Mouse (Mus musculus) brain, embryonic 18.5 days (tissue): ENCODE results near the gene Fndc4.

Source experiments
- DNase-seq: peaks from one replicate; pipeline ENCODE4 v3.0.0-alpha.2; 2012; ENCODE audit warnings: low read depth, low spot score

Gene Fndc4

DNA sequence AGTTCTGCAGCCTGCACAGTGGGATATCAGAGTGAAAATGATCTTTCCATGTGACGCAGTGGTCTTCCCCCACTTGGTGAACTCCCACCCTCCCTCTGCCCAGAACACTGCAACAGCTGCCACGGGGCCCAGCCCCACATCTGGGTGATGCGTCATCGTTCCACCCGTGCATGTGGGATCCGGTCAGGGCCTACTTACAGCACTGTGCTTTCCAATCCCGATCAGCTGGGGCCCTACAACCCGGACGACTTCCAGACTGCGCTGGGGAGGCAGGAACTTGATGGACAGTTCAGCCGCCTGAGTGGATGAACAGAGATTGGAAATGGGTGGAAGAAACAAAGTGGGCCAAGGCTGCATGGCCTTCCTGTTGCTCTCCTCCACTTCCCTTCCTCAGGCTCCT lies 38.3 kb downstream of the Fndc4 start:
- DNase-seq = no peak

DNA sequence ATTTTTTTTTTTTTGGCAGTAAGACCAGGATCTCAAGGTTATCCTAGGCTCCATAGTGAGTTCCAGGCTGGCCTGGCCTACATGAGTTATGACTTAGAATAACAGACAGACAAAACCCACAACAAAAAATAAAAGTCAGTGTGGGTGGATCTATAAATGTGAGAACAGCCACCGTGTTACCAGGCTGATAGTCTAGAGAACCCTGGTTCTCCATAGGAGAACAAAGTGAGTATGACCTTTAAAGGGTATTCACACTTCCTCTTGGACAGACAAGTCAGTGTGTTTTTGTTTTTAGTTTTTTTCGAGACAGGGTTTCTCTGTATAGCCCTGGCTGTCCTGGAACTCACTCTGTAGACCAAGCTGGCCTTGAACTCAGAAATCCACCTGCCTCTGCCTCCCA lies 39.9 kb downstream of the Fndc4 start:
- DNase-seq = no peak

DNA sequence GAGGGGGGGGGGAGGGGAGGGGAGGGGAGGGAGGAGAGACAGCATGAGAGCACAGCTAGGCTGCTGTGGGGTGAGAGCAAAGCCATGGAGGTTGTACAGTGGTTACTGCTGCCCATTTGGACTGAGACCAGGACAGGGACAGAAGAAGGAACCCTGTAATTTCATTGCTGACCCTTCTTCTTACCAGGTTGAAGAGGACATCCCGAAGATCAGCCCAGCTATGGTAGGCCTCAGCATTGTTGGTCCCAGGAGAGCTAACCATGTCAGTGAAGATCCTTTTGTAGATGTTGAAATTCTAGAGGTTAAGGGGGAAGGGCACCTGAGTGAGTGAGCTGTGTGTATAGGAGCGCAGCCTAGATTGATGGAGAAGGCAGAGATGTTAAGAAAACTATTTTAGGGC lies 40.5 kb downstream of the Fndc4 start:
- DNase-seq = no peak

DNA sequence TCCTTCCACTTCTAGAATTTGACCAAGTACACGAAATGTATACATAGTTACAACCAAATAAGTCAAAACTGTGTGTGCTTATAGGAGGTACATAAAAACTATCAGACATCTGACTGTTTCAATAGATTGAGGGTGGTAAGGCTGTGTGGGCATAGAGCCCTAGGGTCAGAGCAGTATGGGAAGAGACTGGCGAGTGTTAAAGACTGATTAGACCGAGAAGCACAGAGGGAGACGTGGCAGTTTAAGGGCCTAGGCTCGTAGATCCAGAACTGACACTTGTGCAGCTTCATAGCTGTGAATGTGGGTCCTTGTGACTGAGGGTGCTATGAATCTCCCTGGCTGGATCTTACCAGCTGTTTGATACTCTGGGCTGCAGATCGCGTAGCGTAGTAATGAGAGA lies 41.0 kb downstream of the Fndc4 start:
- no peak for DNase-seq

DNA sequence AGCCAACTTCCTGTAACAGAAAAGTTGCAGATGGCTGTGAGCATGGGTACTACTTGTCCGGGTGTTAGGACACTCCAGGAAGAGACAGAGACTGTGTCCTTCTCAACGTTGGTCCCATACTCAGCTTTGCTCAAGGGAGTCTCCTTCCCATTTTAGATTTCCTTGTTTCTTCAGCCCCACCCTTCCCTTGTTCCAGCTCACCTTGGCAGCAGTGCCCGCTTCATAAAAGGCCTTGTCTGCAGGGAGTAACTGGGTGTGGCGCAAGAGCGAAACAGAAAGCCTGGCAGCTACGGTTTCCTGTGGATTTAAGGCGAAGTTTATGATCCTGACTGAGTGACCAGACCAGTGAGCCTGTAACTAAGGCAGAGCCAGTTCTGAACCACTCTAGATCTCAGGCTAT lies 41.4 kb downstream of the Fndc4 start:
- no peak for DNase-seq

DNA sequence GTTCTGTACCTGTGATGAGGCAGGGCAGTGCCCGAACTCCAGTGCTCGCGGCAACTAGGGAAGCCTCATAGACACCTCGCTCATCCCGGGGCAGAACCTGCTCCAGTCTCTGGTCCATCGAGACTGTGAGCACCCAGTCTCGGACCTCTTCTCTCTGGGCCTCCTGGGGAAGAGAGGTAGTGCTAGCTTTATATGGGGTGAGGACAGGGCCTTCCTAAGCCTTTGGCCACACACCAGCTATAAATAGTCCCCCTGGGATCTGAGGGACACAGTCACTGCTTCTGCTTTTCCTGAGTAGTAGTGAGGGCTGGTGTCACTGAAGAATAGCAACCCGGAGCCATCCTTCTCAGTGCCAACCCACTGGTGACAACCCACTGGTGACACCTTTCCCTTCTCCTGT lies 42.1 kb downstream of the Fndc4 start:
- no peak for DNase-seq

DNA sequence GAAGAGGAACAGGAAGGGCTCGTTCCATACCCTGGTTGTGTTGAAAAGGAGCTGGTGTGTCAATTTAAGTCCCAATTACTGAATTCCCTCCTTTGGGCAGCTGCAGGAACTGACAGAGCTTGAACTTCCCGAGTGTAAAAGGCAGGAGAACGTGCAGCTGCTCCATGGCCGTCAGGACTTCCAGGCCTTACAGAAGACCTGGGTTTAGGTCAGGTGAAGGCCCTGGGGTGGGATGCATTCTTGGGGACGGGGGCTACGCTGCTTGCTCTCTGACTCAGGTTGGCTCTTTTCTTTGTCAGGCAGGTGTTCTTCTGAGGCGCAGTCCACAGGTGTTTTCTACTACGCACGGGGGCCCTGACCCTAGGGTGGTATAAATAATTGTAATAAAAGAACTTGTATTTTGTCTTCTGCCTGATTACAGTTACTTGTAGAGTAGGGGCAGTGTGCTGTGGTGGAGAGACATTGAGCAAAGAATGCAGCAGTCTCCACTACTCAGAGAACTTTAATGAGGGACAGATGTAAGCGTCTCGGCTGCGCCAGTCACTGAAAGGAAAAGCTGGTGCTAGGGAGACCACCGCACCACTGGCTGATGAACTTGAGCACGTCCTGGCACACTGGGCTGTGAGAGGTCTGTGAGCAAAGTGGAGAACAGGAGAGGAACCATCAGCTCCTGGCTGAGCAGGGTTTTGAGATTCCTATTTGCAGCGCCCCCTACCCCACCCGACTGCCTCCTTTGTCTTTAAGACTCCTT lies 42.9 kb downstream of the Fndc4 start:
- DNase-seq = no peak

DNA sequence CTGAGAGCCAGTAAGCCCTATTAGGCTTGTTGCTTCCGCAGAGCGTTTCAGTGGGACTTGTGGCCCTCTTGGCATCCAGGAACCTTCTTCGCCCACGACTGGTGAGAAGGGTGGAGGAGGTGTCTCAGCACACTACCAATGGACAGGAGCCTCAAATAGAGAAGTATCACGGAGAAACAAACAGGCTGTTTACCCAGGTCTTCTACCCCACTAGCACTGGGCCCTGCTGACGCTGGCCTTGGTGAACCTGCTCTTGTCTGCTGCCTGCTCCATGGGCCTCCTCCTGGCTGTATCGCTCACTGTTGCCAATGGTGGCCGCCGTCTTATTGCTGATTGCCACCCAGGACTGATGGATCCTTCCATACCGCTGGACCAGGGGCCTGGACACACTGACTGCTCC lies 43.7 kb downstream of the Fndc4 start:
- DNase-seq = no peak

DNA sequence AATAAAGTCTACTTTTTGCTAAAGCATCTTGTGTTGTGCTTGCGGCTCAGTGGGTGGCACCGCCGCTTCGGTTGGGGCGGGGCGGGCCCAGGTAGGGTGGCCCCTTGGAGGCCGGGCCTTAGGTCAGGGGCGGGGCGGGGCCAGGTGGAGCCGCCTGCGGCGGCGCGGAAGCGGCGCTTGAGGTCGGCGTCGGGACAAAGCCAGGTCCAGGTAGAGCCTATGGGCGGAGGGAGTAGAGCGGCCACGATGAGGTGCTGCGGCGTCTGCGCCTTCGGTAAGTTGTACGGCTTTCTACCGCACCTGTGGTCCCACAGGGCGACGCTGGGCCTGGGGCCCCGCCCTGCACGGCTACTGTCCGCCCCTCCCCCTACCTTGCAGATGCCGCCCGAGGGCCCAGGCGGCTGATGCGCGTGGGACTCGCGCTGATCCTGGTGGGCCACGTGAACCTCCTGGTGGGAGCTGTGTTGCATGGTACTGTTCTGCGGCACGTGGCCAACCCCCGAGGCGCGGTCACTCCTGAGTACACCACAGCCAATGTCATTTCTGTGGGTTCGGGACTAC lies 44.3 kb downstream of the Fndc4 start, which contains the start of gene Krtcap3:
TSS of gene Krtcap3 (plus strand) at position 151 of the 561 bp plus-strand sequence.
- DNase-seq = no peak

DNA sequence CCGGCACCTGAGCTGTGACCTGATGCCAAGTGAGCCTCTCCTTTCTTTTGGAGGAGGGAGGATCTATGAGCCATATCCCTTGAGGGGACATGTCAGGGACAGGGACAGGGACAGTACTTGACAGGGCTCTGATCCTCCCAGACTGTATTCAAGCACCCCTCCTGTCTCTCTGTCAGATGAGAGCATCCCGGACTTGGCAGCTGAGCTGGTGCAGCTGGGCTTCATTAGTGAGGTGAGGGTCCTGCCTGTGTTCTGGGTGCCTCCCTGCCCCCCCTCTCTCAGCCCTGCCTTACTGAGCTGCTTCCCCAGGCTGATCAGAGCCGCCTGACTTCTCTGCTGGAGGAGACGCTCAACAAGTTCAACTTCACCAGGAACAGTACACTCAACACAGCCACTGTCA lies 45.2 kb downstream of the Fndc4 start:
- DNase-seq = no peak
